Mouse (Mus musculus) myocyte (in vitro differentiated cells): Measurements from ENCODE around the gene Copb1.

Source experiments
- E2F4 ChIP-seq: IDR thresholded peaks from one replicate; pipeline ENCODE4 v1.6.1; 2011; ENCODE audit warnings: mild to moderate bottlenecking, control low read depth, moderate library complexity; ENCODE audit not compliant: insufficient read depth
- MAX ChIP-seq: IDR thresholded peaks from one replicate; pipeline ENCODE4 v1.6.1; 2011; ENCODE audit warnings: low read depth, mild to moderate bottlenecking, control low read depth
- POLR2A ChIP-seq: IDR thresholded peaks from one replicate; pipeline ENCODE4 v1.6.1; 2011; ENCODE audit warnings: low read depth, mild to moderate bottlenecking, control low read depth, moderate library complexity; ENCODE audit not compliant: insufficient read length
- USF1 ChIP-seq: IDR thresholded peaks from one replicate; pipeline ENCODE4 v1.6.1; 2011; ENCODE audit warnings: low read depth, mild to moderate bottlenecking, control low read depth, moderate library complexity

- TF ChIP-seq USF1 (no peak), POLR2A (no peak), E2F4 (no peak), MAX (no peak)
Measured at GRCm38 (mm10) chr7:114281671-114282070, 27.2 kb upstream of the Copb1 start.
